Mouse (Mus musculus) CH12.LX (cell line): Measurements from ENCODE around the gene Ugt1a2. TPM values are rescaled to one million over a fixed set of nuclear protein-coding genes. Genes with fewer than 3 reads are reported as not detected.

ENCODE experiments used
- DNase-seq: peaks from one replicate; pipeline ENCODE4 v3.0.0-alpha.2; 2013; ENCODE audit errors: extremely low read depth
- H3K27ac ChIP-seq: 2 replicates; pipeline ENCODE4 v1.5.1; 2012; ENCODE audit warnings: low read depth, mild to moderate bottlenecking, control low read depth, moderate library complexity; ENCODE audit not compliant: insufficient read depth
- H3K27me3 ChIP-seq: replicated peaks from 2 replicates; pipeline ENCODE3; 2012; ENCODE audit warnings: inconsistent platforms
- H3K36me3 ChIP-seq, 2 experiments: replicated peaks in 1 of 2; 2 replicates each; pipeline versions ENCODE3 to v1.6.1; 2012; ENCODE audit warnings: inconsistent platforms in 1 of 2, low read length in 1 of 2, mild to moderate bottlenecking in 1 of 2, mixed read lengths in 1 of 2, moderate library complexity in 1 of 2; ENCODE audit not compliant: control insufficient read depth in 1 of 2, insufficient read depth in 1 of 2
- H3K4me1 ChIP-seq, 2 experiments: 2 replicates each; pipeline ENCODE4 v1.6.1; 2012; ENCODE audit warnings: inconsistent platforms in 1 of 2, moderate library complexity in 1 of 2; ENCODE audit not compliant: insufficient read depth in 2 of 2, control insufficient read depth in 1 of 2
- H3K4me2 ChIP-seq: 2 replicates; pipeline ENCODE4 v1.6.1; 2012; ENCODE audit warnings: low read depth, mild to moderate bottlenecking, control low read depth; ENCODE audit not compliant: poor library complexity, insufficient read depth, severe bottlenecking
- H3K4me3 ChIP-seq, 3 experiments: fragments of 150-350 bp in 1 of 3; sonication (generic) in 1 of 3; replicated peaks in 1 of 3; 2 replicates each; pipeline versions ENCODE3 to v1.5.1; 2011 to 2012; ENCODE audit warnings: low read depth in 2 of 3, low read length in 2 of 3, mild to moderate bottlenecking in 2 of 3, moderate library complexity in 2 of 3, control low read depth in 1 of 3, improper control_type of control experiment in 1 of 3, inconsistent platforms in 1 of 3, mixed read lengths in 1 of 3; ENCODE audit not compliant: poor library complexity in 1 of 3
- H3K79me2 ChIP-seq: replicated peaks from 2 replicates; pipeline ENCODE4 v1.6.1; 2012; ENCODE audit warnings: mild to moderate bottlenecking, moderate library complexity; ENCODE audit not compliant: control insufficient read depth, poor library complexity, insufficient read depth, severe bottlenecking; ENCODE audit errors: extremely low read depth
- H3K9ac ChIP-seq: 2 replicates; pipeline ENCODE4 v1.6.1; 2012; ENCODE audit warnings: low read depth, mild to moderate bottlenecking, control low read depth, moderate library complexity; ENCODE audit not compliant: insufficient read depth
- H3K9me3 ChIP-seq: replicated peaks from 2 replicates; pipeline ENCODE3; 2012; ENCODE audit warnings: low read length, inconsistent platforms, mixed read lengths
- BHLHE40 ChIP-seq: IDR thresholded peaks from 2 replicates; pipeline ENCODE4 v1.6.1; 2011; ENCODE audit warnings: mild to moderate bottlenecking, low read depth, low read length, improper control_type of control experiment
- CHD1 ChIP-seq: IDR thresholded peaks from 2 replicates; pipeline ENCODE4 v1.6.1; 2012; ENCODE audit warnings: low read depth, low read length, improper control_type of control experiment, inconsistent platforms
- E2F4 ChIP-seq: IDR thresholded peaks from 2 replicates; pipeline ENCODE4 v1.6.1; 2011; ENCODE audit warnings: low read depth, low read length, improper control_type of control experiment; ENCODE audit not compliant: insufficient replicate concordance
- EP300 ChIP-seq: IDR thresholded peaks from 2 replicates; pipeline ENCODE4 v1.6.1; 2011; ENCODE audit warnings: low read length, improper control_type of control experiment
- ETS1 ChIP-seq: conservative IDR thresholded peaks from 2 replicates; pipeline ENCODE4 v1.6.1; 2012; ENCODE audit warnings: low read depth, mild to moderate bottlenecking, inconsistent platforms, low read length, improper control_type of control experiment, moderate library complexity
- GABPA ChIP-seq: IDR thresholded peaks from 2 replicates; pipeline ENCODE4 v1.6.1; 2012; ENCODE audit warnings: low read depth, low read length, improper control_type of control experiment, inconsistent platforms; ENCODE audit not compliant: insufficient replicate concordance
- JUN ChIP-seq: IDR thresholded peaks from 2 replicates; pipeline ENCODE4 v1.6.1; 2011; ENCODE audit warnings: low read depth, mild to moderate bottlenecking, low read length, improper control_type of control experiment, moderate library complexity; ENCODE audit not compliant: insufficient read depth
- JUND ChIP-seq: conservative IDR thresholded peaks from 2 replicates; pipeline ENCODE4 v1.6.1; 2011; ENCODE audit warnings: low read depth, low read length, improper control_type of control experiment
- KAT2A ChIP-seq: IDR thresholded peaks from 2 replicates; pipeline ENCODE4 v1.6.1; 2012; ENCODE audit warnings: low read length, improper control_type of control experiment, inconsistent platforms; ENCODE audit not compliant: insufficient replicate concordance
- MAX ChIP-seq: IDR thresholded peaks from 2 replicates; pipeline ENCODE4 v1.6.1; 2011; ENCODE audit warnings: low read length, improper control_type of control experiment
- MEF2A ChIP-seq: IDR thresholded peaks from 2 replicates; pipeline ENCODE4 v1.6.1; 2014; ENCODE audit warnings: low read depth, mild to moderate bottlenecking, inconsistent platforms, low read length, improper control_type of control experiment, borderline replicate concordance
- MXI1 ChIP-seq: IDR thresholded peaks from 2 replicates; pipeline ENCODE4 v1.6.1; 2011; ENCODE audit warnings: mild to moderate bottlenecking, low read depth, low read length, improper control_type of control experiment
- MYC ChIP-seq: IDR thresholded peaks from 2 replicates; pipeline ENCODE4 v1.6.1; 2011; ENCODE audit warnings: low read depth, mild to moderate bottlenecking, improper control_type of control experiment, low read length
- NELFE ChIP-seq: IDR thresholded peaks from 2 replicates; pipeline ENCODE4 v1.6.1; 2011; ENCODE audit warnings: low read depth, low read length, improper control_type of control experiment
- PAX5 ChIP-seq: IDR thresholded peaks from 2 replicates; pipeline ENCODE4 v1.6.1; 2012; ENCODE audit warnings: low read length, inconsistent platforms, mixed read lengths
- POLR2A ChIP-seq: IDR thresholded peaks from 2 replicates; pipeline ENCODE4 v1.6.1; 2011; ENCODE audit warnings: low read depth, mild to moderate bottlenecking, improper control_type of control experiment, low read length
- RAD21 ChIP-seq: IDR thresholded peaks from 2 replicates; pipeline ENCODE4 v1.6.1; 2011; ENCODE audit warnings: low read depth, mild to moderate bottlenecking, low read length, improper control_type of control experiment, moderate library complexity
- RCOR1 ChIP-seq: conservative IDR thresholded peaks from 2 replicates; pipeline ENCODE4 v1.6.1; 2012; ENCODE audit warnings: low read depth, mild to moderate bottlenecking, inconsistent platforms, low read length, improper control_type of control experiment
- TBP ChIP-seq: conservative IDR thresholded peaks from 2 replicates; pipeline ENCODE4 v1.6.1; 2011; ENCODE audit warnings: low read depth, low read length, improper control_type of control experiment
- TCF12 ChIP-seq: IDR thresholded peaks from 2 replicates; pipeline ENCODE4 v1.6.1; 2014; ENCODE audit warnings: low read depth, mild to moderate bottlenecking, inconsistent platforms, low read length, improper control_type of control experiment
- UBTF ChIP-seq: IDR thresholded peaks from 2 replicates; pipeline ENCODE4 v1.6.1; 2012; ENCODE audit warnings: low read depth, mild to moderate bottlenecking, inconsistent platforms, low read length, improper control_type of control experiment, moderate library complexity
- USF2 ChIP-seq: conservative IDR thresholded peaks from 2 replicates; pipeline ENCODE4 v1.6.1; 2011; ENCODE audit warnings: low read depth, low read length, improper control_type of control experiment
- ZKSCAN1 ChIP-seq: IDR thresholded peaks from 2 replicates; pipeline ENCODE4 v1.6.1; 2012; ENCODE audit warnings: low read depth, inconsistent platforms, low read length, improper control_type of control experiment, borderline replicate concordance
- ZMIZ1 ChIP-seq: IDR thresholded peaks from 2 replicates; pipeline ENCODE4 v1.6.1; 2012; ENCODE audit warnings: low read depth, mild to moderate bottlenecking, inconsistent platforms, low read length, improper control_type of control experiment
- ZNF384 ChIP-seq: IDR thresholded peaks from 2 replicates; pipeline ENCODE4 v1.6.1; 2012; ENCODE audit warnings: low read depth, low read length, improper control_type of control experiment, inconsistent platforms
- dilution Hi-C: fragments of 300-500 bp; cut with MboI; formaldehyde crosslinking; loops from 2 replicates; pipeline ENCODE4 v1.14.3; 2020; ENCODE audit warnings: low sequenced_read_pairs; ENCODE audit not compliant: extremely low pct_unique_long_range_greater_than_20kb, extremely low pct_ligation_motif_present
- in situ Hi-C: fragments of 300-500 bp; cut with MboI; formaldehyde crosslinking; loops from 3 replicates; pipeline ENCODE4 v1.14.3; 2019; ENCODE audit warnings: low sequenced_read_pairs, low pct_ligation_motif_present, low pct_unique_long_range_greater_than_20kb, mixed read lengths
- polyA plus RNA-seq: library from polyadenylated mRNA; unstranded; fragments of >175 nt; gene quantifications from 2 replicates; pipeline ENCODE4 v1.2.1, GENCODE M21; 2012; ENCODE audit warnings: low read depth; ENCODE audit not compliant: insufficient read length
- total RNA-seq, 2 experiments: library from RNA; depleted of rRNA; stranded (reverse); fragments of 300-350 nt in 1 of 2; fragments of >200 nt in 1 of 2; gene quantifications; 2 replicates each; pipeline ENCODE4 v1.2.3; 2012 to 2014

Gene Ugt1a2
- total and polyA plus RNA-seq, 3 experiments, result not detected

DNA sequence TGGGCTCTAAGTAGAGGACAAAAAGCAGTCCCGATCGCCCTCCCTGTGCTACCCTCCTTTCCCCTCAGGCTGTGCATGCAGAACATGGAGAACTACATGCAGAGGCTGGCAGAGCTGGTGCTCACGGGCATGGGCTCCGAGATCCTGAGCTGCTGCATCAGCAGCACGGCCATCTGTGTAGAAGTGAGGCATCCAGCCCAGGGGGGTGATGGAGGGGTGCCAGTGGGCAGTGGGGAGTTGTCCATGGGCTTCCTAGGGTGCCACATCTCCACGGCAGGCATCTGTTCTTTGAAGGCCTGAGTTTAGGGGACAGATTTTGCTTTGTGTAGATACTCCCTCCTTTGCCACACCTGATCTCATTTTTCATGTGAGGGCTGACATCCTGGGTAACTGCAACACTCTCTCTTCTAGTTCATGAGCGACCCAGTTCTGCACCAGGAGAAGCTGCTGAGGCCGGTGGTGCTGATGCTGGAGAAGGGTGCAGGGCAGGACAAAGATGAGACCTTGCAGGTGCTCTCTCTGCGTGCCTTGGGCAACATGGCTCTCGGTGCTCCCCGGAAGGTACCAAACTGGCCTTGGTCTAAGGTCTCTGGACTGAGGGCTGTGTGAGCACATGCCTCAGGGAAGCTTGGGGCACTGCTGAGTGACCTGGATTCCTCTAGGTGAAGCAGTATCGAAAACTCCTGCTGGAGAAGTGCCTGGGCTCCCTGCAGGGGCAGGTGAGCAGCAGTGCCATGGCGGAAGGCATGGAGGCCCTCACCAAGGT is 55.8 kb downstream of the Ugt1a2 start:
- dilution Hi-C loops, result no loop called here
- no peak overlapping the region for H3K4me3 ChIP-seq
- no peak overlapping the region for H3K4me2 ChIP-seq
- in situ Hi-C loops, result no loop called here
- no peak overlapping the region for H3K27ac ChIP-seq
- H3K4me1 ChIP-seq, result peaks cover 2 to 22% of the 10 kb centered on the region in 2 experiments; a peak in 3 of 4 replicates
- H3K79me2 ChIP-seq, result no peaks in the 10 kb centered on the region
- peaks cover 58% of the 10 kb centered on the region for H3K9me3 ChIP-seq
- peaks cover 7% of the 10 kb centered on the region for H3K27me3 ChIP-seq
- TF ChIP-seq USF2 (no peak), JUND (no peak), NELFE (no peak), RCOR1 (no peak), E2F4 (no peak), PAX5 (no peak), MYC (no peak), MAX (no peak), BHLHE40 (no peak), MXI1 (no peak)
- peaks cover 3 to 15% of the 10 kb centered on the region in 2 experiments for H3K36me3 ChIP-seq
- H3K9ac ChIP-seq, result no peak overlapping the region
- DNase-seq, result no peak

DNA sequence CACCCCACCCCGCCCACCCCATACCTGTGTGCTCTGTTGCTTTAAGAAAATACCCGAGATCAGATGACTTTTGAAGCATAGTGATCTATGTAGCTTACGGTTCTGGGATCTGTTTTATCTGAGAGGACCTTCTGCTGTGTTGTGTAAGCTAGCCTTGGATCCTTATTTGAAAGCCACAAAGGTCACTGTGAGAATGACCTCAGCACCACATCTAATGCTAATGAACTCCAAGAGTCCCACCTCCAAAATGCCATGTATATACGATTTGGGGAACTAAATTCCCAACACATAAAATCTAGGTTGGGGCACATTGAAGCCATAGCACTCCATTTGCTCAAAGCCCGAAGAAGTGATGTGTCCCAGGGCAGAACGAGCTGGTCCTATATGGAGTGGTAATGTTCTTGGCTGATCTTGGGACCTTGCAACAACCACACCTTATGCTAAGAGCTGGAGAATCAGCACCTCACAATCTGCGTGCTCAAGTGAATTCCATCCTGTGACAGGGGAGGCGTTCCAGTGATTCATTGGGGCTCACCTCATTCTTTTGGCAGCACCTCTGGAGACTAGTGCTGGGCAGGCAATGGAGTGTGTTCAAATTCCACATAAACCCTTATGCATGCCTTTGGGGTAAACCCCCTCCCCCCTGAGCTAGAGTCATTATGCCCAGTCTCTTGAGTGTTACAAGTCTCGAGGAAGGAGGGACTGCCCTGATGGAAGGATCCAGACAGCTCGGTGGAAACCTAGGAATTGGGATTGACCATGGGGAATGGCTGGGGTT is 56.7 kb downstream of the Ugt1a2 start:
- dilution Hi-C loops, result no loop called here

More for the DNA sequence above, 56.7 kb downstream of the Ugt1a2 start:
- Histone ChIP-seq H3K4me2 (no peak overlapping the region), H3K27me3 (peaks cover 6% of the 10 kb centered on the region), H3K4me3 (no peak overlapping the region), H3K27ac (no peak overlapping the region), H3K9ac (no peak overlapping the region), H3K4me1 (peaks cover 2 to 29% of the 10 kb centered on the region in 2 experiments; a peak in 3 of 4 replicates), H3K9me3 (peaks cover 56% of the 10 kb centered on the region), H3K79me2 (no peaks in the 10 kb centered on the region), H3K36me3 (peaks cover 3 to 23% of the 10 kb centered on the region in 2 experiments)
- TF ChIP-seq CHD1, result no peak
- TF ChIP-seq TCF12, result no peak
- no peak for TF ChIP-seq POLR2A
- no peak for TF ChIP-seq TBP
- TF ChIP-seq KAT2A, result no peak
- no peak for TF ChIP-seq UBTF
- TF ChIP-seq GABPA, result no peak
- no peak for TF ChIP-seq ZMIZ1
- TF ChIP-seq EP300, result no peak
- no peak for TF ChIP-seq ZNF384
- no peak for TF ChIP-seq BHLHE40
- TF ChIP-seq JUN, result no peak
- no peak for TF ChIP-seq ETS1
- TF ChIP-seq ZKSCAN1, result no peak
- no peak for TF ChIP-seq JUND
- TF ChIP-seq MEF2A, result no peak
- TF ChIP-seq USF2, result no peak
- TF ChIP-seq RCOR1, result no peak
- no peak for TF ChIP-seq E2F4
- TF ChIP-seq RAD21, result no peak
- in situ Hi-C loops, result no loop called here
- no peak for DNase-seq
